Mouse (Mus musculus) forebrain, embryonic 16.5 days (tissue): Measurements from ENCODE around the gene Iqcf5. TPM values are rescaled to one million over a fixed set of nuclear protein-coding genes. Genes with fewer than 3 reads are reported as not detected.
A peak's percentile ranks its signal among the peaks of the same experiment; 100 is the strongest.
"Not testable (repeated sequence)": the region's sequence is repeated elsewhere in the genome, so short reads cannot be mapped to it uniquely, and the experiment has no call there.

Experiments used
- ATAC-seq: fragments of 200-750 bp; cut with Nextera tagmentation; 2 replicates; pipeline ENCODE4 v1.8.0; 2017; ENCODE audit warnings: mild to moderate bottlenecking, moderate library complexity
- H3K27ac ChIP-seq: fragments of 300-500 bp; sonication (generic); 2 replicates; pipeline ENCODE4 v1.5.1; 2014; ENCODE audit warnings: low read length, control low read depth
- H3K27me3 ChIP-seq: fragments of 300-500 bp; sonication (generic); replicated peaks from 2 replicates; pipeline ENCODE4 v1.6.1; 2014; ENCODE audit warnings: low read length; ENCODE audit not compliant: control insufficient read depth, insufficient read depth
- H3K36me3 ChIP-seq: fragments of 300-500 bp; sonication (generic); 2 replicates; pipeline ENCODE4 v1.6.1; 2014; ENCODE audit not compliant: control insufficient read depth, insufficient read depth
- H3K4me1 ChIP-seq: fragments of 300-500 bp; sonication (generic); replicated peaks from 2 replicates; pipeline ENCODE4 v1.6.1; 2014; ENCODE audit warnings: low read length; ENCODE audit not compliant: control insufficient read depth, insufficient read depth
- H3K4me2 ChIP-seq: fragments of 300-500 bp; sonication (generic); 2 replicates; pipeline ENCODE4 v1.6.1; 2014; ENCODE audit warnings: mild to moderate bottlenecking, low read length, control low read depth
- H3K4me3 ChIP-seq: fragments of 300-500 bp; sonication (generic); replicated peaks from 2 replicates; pipeline ENCODE4 v1.5.1; 2014; ENCODE audit warnings: mild to moderate bottlenecking, low read length, control low read depth
- H3K9ac ChIP-seq: fragments of 300-500 bp; sonication (generic); replicated peaks from 2 replicates; pipeline ENCODE4 v1.6.1; 2014; ENCODE audit warnings: low read depth, low read length, control low read depth
- H3K9me3 ChIP-seq: fragments of 300-500 bp; sonication (generic); 2 replicates; pipeline ENCODE4 v1.6.1; 2016; ENCODE audit warnings: low read length; ENCODE audit not compliant: control insufficient read depth
- WGBS: fragments of 180-500 bp; shearing (Covaris S2); extraction: QIAGEN DNeasy Blood & Tissue Kit; methylation state at CpG from one replicate; pipeline ENCODE4 v1.1.7; 2014; 5-methylcytosine and 5-hydroxymethylcytosine counted together
- polyA plus RNA-seq: library from polyadenylated mRNA; unstranded; fragments of >200 nt; fragmentation: Nextera tagmentation; extraction: Ambion mirVana; gene quantifications from 2 replicates; pipeline ENCODE4 v1.2.1, GENCODE M21; 2015

Iqcf5 gene
- polyA plus RNA-seq, 1 experiment from 2014 or later, result not detected

GRCm38 (mm10) chr9:106478101-106478500 lies 36.3 kb upstream of the Iqcf5 start:
- H3K4me1 ChIP-seq, result peaks cover 20% of the 10 kb centered on the region
- no peaks in the 10 kb centered on the region for H3K9me3 ChIP-seq
- H3K27me3 ChIP-seq, result no peaks in the 10 kb centered on the region
- 83% methylated on average over 9 of the region's 9 CpGs for WGBS
- H3K4me2 ChIP-seq, result peak overlapping the region; percentile 77
- peaks cover under 1% of the 10 kb centered on the region for H3K36me3 ChIP-seq
- ATAC-seq, result no peak
- H3K4me3 ChIP-seq, result peak overlapping the region; percentile 66
- no peak overlapping the region for H3K9ac ChIP-seq
- H3K27ac ChIP-seq, result no peak overlapping the region

GRCm38 (mm10) chr9:106480541-106480940 lies 33.8 kb upstream of the Iqcf5 start:
- no peak overlapping the region for H3K4me3 ChIP-seq
- no peak overlapping the region for H3K4me2 ChIP-seq
- ATAC-seq, result no peak
- no peak overlapping the region for H3K27ac ChIP-seq
- H3K36me3 ChIP-seq, result peaks cover 15% of the 10 kb centered on the region
- peaks cover 17% of the 10 kb centered on the region for H3K4me1 ChIP-seq
- H3K9me3 ChIP-seq, result no peaks in the 10 kb centered on the region
- H3K27me3 ChIP-seq, result no peaks in the 10 kb centered on the region
- no peak overlapping the region for H3K9ac ChIP-seq
- 95% methylated on average over 7 of the region's 7 CpGs for WGBS

- WGBS, result 98% methylated on average over 15 of the region's 15 CpGs
- H3K36me3 ChIP-seq, result peaks cover 15% of the 10 kb centered on the region
- H3K27me3 ChIP-seq, result no peaks in the 10 kb centered on the region
- H3K4me1 ChIP-seq, result peaks cover 17% of the 10 kb centered on the region
- no peak overlapping the region for H3K4me2 ChIP-seq
- no peak overlapping the region for H3K4me3 ChIP-seq
- no peak overlapping the region for H3K9ac ChIP-seq
- H3K27ac ChIP-seq, result no peak overlapping the region
- ATAC-seq, result no peak
- no peaks in the 10 kb centered on the region for H3K9me3 ChIP-seq
Measured at GRCm38 (mm10) chr9:106481075-106481474, 33.3 kb upstream of the Iqcf5 start.

GRCm38 (mm10) chr9:106481676-106482075 lies 32.7 kb upstream of the Iqcf5 start:
- no peak overlapping the region for H3K4me2 ChIP-seq
- no peak overlapping the region for H3K4me3 ChIP-seq
- H3K9ac ChIP-seq, result no peak overlapping the region
- H3K36me3 ChIP-seq, result peaks cover 15% of the 10 kb centered on the region
- H3K27ac ChIP-seq, result no peak overlapping the region
- H3K4me1 ChIP-seq, result peaks cover 12% of the 10 kb centered on the region
- no peaks in the 10 kb centered on the region for H3K27me3 ChIP-seq
- no peak for ATAC-seq
- 93% methylated on average over 13 of the region's 13 CpGs for WGBS
- no peaks in the 10 kb centered on the region for H3K9me3 ChIP-seq

GRCm38 (mm10) chr9:106482578-106483115 lies 31.7 kb upstream of the Iqcf5 start:
- 88% methylated on average over 17 of the region's 17 CpGs for WGBS
- no peak overlapping the region for H3K9ac ChIP-seq
- no peak overlapping the region for H3K27ac ChIP-seq
- ATAC-seq, result no peak
- no peaks in the 10 kb centered on the region for H3K27me3 ChIP-seq
- H3K4me2 ChIP-seq, result no peak overlapping the region
- no peaks in the 10 kb centered on the region for H3K9me3 ChIP-seq
- peaks cover 15% of the 10 kb centered on the region for H3K36me3 ChIP-seq
- H3K4me3 ChIP-seq, result no peak overlapping the region
- H3K4me1 ChIP-seq, result peaks cover 11% of the 10 kb centered on the region

- Histone ChIP-seq H3K27ac (no peak overlapping the region), H3K27me3 (no peaks in the 10 kb centered on the region), H3K9me3 (no peaks in the 10 kb centered on the region), H3K4me1 (peaks cover 6% of the 10 kb centered on the region), H3K4me3 (no peak overlapping the region), H3K36me3 (peaks cover 15% of the 10 kb centered on the region), H3K4me2 (no peak overlapping the region), H3K9ac (no peak overlapping the region)
- ATAC-seq, result no peak
- 98% methylated on average over 10 of the region's 10 CpGs for WGBS
Measured at GRCm38 (mm10) chr9:106483136-106483535, 31.2 kb upstream of the Iqcf5 start.

- no peaks in the 10 kb centered on the region for H3K9me3 ChIP-seq
- no peak overlapping the region for H3K4me2 ChIP-seq
- no peak overlapping the region for H3K4me3 ChIP-seq
- no peak for ATAC-seq
- H3K9ac ChIP-seq, result no peak overlapping the region
- 93% methylated on average over 17 of the region's 17 CpGs for WGBS
- H3K27ac ChIP-seq, result no peak overlapping the region
- H3K36me3 ChIP-seq, result peaks cover 15% of the 10 kb centered on the region
- peaks cover 1% of the 10 kb centered on the region; the same call in 1 of the 2 replicates for H3K4me1 ChIP-seq
- no peaks in the 10 kb centered on the region for H3K27me3 ChIP-seq
Measured at GRCm38 (mm10) chr9:106483606-106484005, 30.8 kb upstream of the Iqcf5 start.

GRCm38 (mm10) chr9:106485076-106485475 lies 29.3 kb upstream of the Iqcf5 start:
- Histone ChIP-seq H3K4me3 (no peak overlapping the region), H3K9ac (no peak overlapping the region), H3K27ac (no peak overlapping the region), H3K9me3 (no peaks in the 10 kb centered on the region), H3K4me2 (no peak overlapping the region), H3K4me1 (no peaks in the 10 kb centered on the region), H3K36me3 (peaks cover 15% of the 10 kb centered on the region), H3K27me3 (no peaks in the 10 kb centered on the region)
- no peak for ATAC-seq
- WGBS, result 80% methylated on average over 10 of the region's 10 CpGs

GRCm38 (mm10) chr9:106487602-106488001 lies 26.8 kb upstream of the Iqcf5 start:
- ATAC-seq, H3K4me1 ChIP-seq, H3K27ac ChIP-seq, H3K27me3 ChIP-seq, H3K4me2 ChIP-seq, H3K4me3 ChIP-seq, H3K9me3 ChIP-seq, H3K9ac ChIP-seq: not testable (repeated sequence)
- H3K36me3 ChIP-seq, result peaks cover 15% of the 10 kb centered on the region
- WGBS, result 76% methylated on average over 6 of the region's 6 CpGs

GRCm38 (mm10) chr9:106499667-106500066 lies 14.7 kb upstream of the Iqcf5 start, which contains the start of gene Iqcf1:
TSS of gene Iqcf1 (plus strand) at chr9:106499967.
- Histone ChIP-seq H3K9me3 (no peaks in the 10 kb centered on the region), H3K9ac (no peak within 1 kb of the TSS), H3K36me3 (no peaks in the 10 kb centered on the region), H3K4me2 (no peak within 1 kb of the TSS), H3K27me3 (no peaks in the 10 kb centered on the region), H3K4me3 (no peak within 1 kb of the TSS), H3K27ac (no peak within 1 kb of the TSS), H3K4me1 (no peaks in the 10 kb centered on the region)
- 94% methylated on average over 6 of the region's 6 CpGs for WGBS
- no peak for ATAC-seq
